Mouse (Mus musculus): ENCODE data around the gene Panx2.

Panx2 gene

DNA sequence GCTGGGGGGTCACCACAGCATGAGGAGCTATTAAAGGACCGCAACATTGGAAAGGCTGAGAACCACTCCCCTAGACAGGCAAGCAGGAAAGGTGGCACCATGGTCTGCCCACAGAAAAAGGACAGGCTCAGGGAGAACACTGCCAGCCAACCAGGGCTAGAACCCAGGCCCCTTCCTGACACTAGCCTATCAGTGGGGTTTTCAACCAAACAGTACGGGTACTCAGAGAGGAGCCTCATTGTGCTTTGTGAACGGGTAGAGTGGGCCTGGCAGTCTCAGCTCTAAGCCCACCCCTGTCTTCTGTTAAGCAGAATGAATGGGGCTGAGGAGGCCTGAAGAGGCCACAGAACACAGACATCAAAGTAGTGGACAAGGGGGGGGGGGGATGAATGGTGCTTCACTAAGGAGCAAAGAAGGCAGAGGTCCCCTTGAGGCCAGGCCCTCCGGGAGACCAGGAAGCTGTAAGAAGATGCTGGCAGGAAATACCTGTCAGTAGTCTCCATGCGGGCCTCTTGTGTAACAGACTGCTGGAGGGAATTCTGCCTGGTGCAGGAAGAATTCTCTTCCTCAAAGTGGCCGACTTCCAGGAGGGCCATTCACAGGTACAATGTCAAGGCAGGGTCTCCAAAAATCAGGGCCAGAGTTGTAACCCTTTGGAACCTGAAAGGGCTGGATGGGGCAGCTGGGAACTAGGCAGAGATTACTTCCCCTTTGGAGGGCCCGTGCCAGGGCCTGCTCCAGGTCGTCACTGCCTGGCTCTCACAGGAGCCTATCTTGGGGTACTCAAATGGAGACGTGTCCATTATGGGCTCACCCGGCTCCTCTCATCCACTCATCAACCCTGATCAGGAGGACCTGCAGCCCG lies 15.3 kb downstream of the Panx2 start, which contains the start of gene Trabd:
Gene Trabd (plus strand): TSS at position 512 of the 865 bp plus-strand sequence.
- intact Hi-C loops (cut with DNase I) = no loop called here

DNA sequence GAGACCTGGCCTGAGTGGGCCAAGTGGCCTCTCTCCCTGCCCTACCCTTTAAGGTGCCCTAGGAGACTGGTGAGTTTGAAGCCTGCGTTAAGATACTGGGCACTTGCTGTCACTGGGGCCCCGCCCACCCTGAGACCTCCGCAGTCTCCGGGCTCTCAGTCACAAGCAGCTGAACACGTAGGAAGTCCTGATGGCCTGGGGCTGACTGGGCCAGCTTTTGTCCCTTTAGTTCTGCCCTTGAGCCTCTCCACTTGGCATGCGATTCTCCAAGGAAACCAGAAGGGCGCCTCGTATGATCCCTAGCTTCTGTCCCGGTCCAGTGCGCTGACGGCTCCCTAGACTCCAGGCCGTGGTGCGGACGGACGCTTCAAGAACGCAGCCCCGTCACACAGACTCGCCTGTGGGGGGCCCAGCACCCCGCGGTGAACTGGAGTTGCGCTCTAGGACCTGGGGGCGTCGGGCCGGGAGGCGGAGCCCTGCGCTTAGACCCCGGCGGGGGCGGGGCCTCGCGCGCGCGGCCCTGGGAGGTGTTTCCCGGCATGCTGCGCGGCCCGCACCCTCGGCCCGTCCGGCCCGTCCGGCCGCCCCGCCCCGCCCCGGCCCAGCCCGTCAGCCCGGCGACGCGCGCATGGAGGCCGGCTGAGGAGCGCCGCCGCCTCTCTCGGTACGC lies 16.1 kb downstream of the Panx2 start:
- intact Hi-C loops (cut with DNase I) = no loop called here

DNA sequence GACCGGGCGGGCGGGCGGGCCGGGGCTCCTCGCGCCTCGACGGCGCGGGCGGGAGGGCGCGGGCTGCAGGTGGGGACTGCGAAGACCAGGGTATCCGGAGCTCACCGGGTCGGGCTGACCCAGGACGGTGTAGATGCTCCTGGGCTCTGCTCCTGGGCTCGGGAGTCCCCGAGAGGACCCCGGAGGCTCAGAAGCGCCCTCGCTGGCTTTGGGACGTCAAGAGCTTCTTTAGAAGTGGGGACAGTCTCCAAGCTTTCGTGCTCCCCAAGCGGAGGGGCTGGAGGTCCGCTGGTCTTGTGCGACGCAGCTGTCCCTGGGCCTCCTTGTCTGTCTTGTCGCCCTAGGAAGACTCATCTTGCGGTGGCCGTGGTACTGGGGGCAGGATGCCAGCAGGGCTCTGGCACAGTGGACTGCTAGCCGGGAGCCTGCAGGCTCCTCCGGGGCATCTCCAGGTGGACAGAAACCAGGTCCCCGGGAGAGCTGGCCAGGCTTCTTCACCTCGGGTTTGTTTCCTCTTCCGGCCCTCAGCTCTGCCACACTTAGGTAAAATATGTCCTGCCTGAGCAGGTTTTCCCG lies 16.7 kb downstream of the Panx2 start:
- intact Hi-C loops (cut with DNase I) = no loop called here

DNA sequence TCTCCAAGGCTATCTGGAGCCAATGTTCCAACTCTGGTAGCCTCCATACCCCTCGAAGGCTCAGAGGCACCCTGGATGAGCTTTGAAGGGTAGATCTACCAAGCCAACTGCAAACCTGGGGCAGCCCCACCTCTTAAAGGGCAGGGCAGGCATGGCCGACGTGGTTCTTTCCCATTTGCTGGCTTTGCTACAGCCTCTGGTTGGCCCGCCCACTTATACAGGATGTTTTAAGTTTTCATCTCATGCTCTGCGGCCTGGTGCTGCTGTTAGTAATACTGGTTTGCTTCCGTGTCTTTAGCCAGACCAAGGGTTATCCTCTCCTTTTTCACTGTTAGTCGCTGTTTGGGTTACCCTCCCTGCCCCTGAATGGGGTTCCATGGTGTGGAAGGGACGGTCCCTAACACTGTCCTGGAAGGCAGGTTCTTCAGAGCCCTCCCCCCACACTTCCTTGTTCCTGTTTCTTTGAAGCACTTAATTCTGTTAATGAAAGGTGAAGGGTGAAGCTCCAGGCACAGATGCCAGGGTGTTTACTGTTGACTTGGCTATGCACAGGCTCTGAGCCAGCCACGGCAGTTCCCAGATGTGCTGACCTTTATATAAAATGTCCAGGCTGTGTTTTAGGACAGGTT lies 18.8 kb downstream of the Panx2 start:
- intact Hi-C loops (cut with DNase I) = no loop called here

DNA sequence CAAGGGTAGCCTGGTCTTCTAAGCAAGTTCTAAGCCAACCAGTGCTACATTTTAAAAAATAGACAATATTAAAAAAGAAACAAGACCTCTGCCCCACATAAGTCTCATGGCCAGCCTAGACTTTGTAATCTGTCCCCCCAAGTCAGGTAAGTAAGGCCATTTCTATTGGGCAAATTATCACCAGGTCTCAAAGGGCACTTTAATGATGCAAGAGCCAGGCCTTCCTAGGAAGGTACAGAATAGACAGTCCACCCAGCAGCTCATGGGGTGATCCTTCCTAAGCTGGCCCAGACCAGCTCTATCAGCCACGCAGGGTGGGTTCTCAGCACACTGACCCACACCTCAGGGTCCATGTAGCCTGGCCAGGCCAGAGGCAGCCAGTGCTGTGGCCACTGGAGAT lies 24.4 kb downstream of the Panx2 start:
- intact Hi-C loops (cut with DNase I) = no loop called here

DNA sequence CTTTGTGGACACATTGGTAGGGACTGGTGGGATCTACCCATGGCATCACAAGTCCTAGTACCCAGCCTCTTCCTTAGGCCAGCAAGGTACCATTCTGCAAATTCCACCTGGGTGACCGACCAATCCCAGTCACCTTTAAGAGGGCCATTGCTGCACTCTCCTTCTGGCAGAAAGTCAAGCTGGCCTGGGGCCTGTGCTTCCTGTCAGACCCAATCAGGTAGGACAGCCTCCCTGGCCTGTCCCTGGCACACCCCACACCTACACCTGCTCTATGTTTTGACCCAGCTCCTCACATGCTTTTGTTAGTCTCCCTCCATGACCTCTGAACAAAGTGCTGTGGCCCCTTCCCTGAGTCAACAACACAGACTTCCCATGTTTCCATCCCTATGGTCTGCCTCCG lies 25.3 kb downstream of the Panx2 start:
- intact Hi-C loops (cut with DNase I) = no loop called here

DNA sequence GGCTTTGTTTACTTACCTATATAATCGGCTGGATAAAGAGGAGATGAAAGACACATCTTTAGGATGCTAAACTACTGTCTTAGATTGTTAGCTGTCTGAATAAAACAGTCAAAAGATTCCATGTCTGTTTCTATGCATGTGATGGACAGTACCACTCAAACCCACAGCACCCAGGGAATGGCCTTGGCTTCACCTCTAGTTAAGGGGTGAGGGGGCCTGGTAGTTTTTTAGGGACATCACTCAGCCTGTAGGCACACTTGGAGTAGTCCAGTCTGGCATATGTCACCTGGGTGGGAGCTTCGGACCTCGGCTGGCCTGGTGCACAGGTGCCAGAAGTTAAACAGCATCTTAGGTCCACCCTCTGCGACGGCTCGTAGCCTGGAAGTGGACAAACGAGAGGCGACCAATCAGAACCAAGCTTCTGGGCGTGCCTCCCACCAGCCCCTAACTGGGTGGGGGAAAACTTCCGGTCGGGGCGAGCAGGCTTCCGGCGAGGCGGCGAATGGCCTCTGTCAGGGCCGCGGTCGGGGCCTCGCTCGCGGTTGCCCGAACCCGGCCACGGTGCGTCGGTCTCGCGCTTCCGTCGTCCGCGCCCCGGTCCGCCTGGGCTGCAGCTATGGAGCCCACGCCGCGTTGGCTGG lies 29.2 kb downstream of the Panx2 start, which contains the start of gene Selenoo:
Gene Selenoo (plus strand): TSS at position 478 of the 641 bp plus-strand sequence.
- intact Hi-C loops (cut with DNase I) = no loop called here

DNA sequence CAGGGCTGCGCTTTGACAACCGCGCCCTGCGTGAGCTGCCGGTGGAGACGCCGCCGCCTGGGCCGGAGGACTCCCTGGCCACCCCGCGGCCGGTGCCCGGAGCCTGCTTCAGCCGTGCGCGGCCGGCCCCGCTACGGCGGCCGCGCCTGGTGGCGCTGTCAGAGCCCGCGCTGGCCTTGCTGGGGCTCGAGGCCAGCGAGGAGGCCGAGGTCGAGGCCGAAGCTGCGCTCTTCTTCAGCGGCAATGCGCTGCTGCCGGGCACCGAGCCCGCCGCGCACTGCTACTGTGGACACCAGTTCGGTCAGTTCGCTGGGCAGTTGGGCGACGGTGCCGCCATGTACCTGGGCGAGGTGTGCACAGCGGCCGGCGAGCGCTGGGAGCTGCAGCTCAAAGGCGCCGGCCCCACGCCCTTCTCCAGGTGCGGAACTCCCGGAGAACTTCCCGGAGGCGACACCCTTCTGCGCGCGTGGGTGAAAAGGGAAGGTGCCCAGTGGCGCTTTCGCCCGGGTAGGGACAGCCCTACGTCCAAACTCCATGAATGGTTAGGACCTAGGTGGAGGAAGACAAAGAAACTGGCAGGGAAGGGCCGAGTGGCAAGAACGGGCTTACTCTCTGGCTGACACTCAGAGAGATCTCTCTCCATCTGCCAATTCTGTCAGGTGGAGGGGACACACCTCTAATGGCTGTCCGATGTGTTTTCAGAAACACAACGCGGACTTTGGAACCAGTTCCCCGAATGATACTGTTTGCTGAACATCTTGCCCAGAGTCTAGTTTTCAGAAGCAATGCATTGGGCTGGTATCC lies 29.9 kb downstream of the Panx2 start:
- intact Hi-C loops (cut with DNase I) = loop anchor here (10.0 kb wide), 1 partner anchor 265 kb away; no protein-coding TSS in a partner anchor

DNA sequence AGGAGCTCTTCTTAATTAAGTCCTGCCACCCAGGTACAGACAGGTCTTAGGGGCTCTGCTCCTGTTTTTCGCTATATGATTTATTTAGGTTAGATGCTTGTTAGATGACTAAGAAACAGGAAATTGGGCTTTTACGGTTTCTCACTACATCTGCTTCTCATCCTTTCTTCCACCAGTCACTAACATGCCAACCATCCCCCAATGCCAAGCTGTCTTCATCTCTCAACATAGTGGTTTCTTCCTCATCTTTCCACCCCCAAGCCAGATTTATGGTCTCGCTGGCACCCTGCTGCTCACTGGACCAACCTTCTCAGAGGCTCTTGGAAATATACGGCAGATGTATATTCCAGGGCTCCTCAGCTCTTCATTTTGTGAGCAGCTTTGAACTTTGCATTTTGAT lies 31.1 kb downstream of the Panx2 start:
- intact Hi-C loops (cut with DNase I) = loop anchor here (10.0 kb wide), 1 partner anchor 266 kb away; no protein-coding TSS in a partner anchor

DNA sequence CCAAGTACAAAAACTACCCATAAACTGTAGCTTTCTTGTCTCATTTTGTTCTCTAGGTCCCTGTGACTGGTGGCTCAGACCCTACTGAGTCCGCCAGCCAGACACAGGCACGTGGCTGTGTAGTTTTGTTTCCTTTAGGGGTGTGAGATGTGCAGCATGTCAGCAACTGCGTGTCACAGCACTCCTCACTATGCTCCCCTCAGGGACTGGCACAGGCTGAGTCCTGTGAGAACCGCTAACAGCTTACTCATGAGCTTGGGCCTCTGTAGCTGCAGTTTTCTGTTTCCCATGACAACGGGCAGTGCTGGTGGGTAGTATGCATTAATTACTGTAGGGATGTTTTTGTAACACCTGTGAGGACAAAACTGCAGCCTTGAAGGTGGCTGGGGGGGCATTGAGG lies 32.6 kb downstream of the Panx2 start:
- intact Hi-C loops (cut with DNase I) = loop anchor here (10.0 kb wide), 1 partner anchor 267 kb away; no protein-coding TSS in a partner anchor

DNA sequence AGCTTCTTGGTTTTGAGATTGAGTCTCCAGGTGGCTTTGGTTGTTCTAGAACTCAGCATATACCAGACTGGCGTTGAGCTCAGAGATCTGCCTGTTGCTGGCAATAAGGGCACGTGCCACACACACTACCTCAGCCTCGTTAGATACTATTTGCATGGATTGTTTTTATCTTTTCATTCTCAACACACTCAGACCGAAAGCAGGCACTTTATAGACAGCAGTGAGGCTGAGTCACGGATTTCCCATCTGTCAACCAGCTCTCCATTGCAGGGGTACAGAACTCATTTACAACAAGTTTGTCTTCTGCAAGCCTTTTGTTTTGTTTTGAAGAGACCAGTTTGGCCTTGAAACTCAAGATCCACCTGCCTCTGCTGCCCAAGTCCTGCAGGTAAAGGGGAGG lies 37.9 kb downstream of the Panx2 start:
- intact Hi-C loops (cut with DNase I) = loop anchor here (10.0 kb wide), 1 partner anchor 273 kb away; no protein-coding TSS in a partner anchor

DNA sequence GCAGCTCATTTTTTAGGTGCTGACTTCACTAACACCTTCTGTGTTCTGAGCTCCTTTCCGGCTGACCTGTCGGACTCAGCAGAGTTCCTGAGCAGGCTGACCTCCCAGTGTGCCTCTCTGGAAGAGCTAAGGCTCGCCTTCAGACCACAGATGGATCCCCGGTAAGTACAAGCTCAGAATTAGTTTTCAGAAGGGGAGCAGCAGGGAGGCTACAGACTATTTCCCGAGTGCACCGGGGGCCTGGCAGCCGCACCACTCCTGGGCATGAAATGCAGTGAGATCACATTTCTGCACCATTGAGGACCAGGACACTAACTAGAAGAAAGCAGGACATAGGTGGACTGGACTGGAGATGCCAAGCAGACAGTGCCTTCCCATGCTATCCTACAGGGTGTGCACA lies 39.1 kb downstream of the Panx2 start:
- intact Hi-C loops (cut with DNase I) = loop anchor here (10.0 kb wide), 1 partner anchor 274 kb away; no protein-coding TSS in a partner anchor

DNA sequence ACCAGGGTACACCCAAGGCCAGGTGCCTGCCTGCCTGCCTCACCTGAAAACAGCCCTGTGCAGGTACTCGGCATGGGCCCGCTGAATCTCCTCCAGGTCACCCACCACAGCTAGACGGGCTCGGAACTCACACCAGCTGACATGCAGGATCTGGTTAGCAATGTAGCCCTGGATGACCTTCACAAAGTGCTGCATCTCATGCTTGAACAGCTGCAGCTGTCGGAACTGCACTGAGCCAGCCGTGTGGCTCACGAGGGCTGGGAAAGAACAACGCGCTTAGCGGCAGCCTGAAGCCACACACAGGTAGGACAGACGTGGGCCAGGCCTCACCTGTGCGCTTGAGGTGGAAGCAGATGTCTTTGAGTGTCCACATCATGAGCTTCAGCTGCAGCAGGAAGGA lies 41.3 kb downstream of the Panx2 start:
- intact Hi-C loops (cut with DNase I) = no loop called here

DNA sequence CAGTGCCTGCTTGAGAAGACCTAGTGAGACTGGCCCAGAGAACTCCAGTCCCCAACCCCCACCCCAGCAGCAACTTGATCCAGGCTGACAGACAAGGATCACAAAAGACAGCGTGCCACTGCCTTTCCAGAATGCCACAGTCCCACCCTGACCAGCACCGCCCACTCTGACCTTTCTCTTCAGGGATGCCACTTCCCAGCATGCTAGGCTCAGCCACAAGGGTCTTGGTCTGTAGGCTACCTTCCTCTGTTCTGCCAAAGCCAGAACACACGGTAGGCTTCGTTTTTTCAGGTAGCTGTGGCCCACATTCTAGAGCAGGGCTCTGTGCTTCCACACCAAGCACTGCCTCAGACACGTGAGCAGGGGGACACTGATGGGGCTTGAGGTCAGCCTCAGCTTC lies 43.1 kb downstream of the Panx2 start:
- intact Hi-C loops (cut with DNase I) = no loop called here

DNA sequence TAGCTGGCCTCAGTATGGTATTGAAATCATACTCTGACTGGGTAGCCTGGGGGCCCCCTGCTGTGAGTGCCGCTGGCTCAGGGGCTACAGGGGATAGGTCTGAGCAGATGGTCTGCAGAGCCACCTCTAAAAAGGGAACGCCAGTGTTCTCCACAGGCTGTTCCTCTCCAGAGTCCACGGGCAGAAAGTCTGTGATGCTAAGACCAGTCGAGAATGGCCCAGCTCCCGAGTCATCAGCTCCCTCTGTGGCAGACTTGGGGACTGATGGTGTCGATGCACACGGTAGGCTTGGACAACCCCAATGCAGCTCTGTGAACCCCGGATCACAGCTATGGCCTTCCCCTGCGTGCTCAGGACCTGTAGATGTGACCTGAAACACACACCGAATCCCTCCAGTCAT lies 44.4 kb downstream of the Panx2 start:
- intact Hi-C loops (cut with DNase I) = no loop called here

DNA sequence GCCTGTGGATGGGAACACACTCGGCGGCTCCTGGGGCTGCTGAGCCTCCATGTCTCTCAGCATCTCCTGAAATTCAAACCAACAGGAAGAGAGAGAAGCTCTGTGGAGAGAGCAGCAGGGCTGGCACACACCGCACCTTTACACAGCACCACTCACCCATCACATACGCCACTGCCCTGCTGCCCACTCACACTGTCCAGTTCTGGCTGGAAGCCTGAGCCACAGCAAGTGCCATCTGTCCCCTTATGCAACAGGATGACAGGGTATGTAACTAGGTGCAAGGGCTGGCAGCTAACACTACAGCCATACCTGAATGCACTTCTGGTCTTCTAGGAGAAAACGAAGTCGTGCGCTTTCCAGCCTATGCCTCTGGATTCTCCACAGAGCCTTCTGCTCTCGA lies 44.9 kb downstream of the Panx2 start:
- intact Hi-C loops (cut with DNase I) = no loop called here

DNA sequence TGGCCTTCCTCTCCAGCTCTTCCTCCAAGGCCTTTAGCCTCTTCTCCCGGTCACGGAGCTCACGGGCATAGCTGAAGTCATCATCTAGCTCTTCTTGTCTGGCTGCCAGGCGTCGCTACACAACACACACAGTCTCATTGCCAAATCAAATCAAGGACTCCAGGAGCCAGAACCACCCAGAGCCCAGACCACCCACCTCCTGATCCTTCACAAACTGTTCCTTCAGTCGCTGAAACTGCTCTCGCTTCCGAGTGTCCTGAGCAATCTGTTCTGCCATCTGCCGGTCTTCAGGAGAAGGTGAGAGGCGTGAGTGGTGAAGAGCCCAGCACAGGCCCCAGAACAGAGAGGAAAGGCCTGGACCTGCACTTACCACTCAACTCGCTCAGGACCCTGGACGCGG lies 46.5 kb downstream of the Panx2 start:
- intact Hi-C loops (cut with DNase I) = no loop called here

DNA sequence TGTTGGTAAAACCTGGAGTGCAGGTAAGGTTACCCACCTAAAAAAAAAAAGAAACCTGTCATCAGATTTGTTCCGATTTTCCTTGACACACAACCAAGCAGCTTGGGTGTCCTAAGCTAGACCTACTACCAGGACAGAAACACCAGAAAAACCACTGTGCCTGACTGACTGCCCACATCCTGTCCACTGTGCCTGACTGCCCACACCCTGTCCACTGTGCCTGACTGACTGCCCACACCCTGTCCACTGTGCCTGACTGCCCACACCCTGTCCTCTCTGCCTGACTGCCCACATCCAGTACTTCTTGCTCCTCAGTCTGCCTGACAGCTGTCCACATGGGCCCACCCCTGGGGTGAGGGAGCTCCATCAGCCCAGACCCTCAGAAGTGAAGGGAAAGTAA lies 47.4 kb downstream of the Panx2 start:
- intact Hi-C loops (cut with DNase I) = no loop called here

DNA sequence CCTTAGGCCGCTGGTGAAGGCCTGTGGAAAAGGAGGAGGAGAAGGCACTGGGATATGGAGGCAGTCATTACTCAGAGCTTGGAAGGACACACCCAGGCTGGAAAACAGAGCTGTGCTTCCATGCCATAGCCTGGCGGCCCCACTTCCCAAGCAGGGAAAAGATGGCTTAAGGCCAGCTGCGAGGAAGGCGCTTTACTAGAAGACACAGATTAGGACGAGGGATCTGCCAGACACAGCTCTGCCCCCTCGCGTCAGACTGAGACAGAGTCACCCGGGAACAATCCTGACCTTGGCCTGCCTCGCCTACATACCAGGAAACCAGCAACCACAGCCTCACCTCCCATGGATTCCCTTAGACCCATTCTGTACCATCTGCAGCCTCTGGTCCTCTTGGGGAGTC lies 50.6 kb downstream of the Panx2 start:
- intact Hi-C loops (cut with DNase I) = no loop called here

DNA sequence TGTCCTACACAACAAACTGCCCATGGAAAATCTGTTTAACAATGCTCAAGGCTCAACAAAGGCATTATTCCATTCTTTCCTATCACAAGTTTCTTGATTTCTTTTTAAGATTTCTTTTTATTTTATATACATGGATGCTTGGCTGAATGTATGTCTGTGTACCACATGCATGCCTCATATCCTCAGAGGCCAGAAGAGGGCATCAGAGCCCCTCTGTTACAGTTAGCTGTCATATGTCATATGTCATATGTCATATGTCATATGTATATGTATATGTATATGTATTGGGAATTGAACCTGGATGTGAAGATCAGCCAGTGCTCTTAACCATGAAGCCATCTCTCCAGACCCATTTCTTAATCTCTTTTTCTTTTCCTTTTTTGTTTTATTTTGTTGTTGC lies 58.5 kb downstream of the Panx2 start:
- intact Hi-C loops (cut with DNase I) = no loop called here
